Mouse (Mus musculus) frontal cortex, adult 2 months (tissue): ENCODE measurements at regions not wholly inside any gene's neighbourhood (a gene's known extent, or its start where the extent isn't known, plus 50 kb on each side); places are given as distances from the start of the nearest gene placed in this dataset.

Experiments used
- DNase-seq, 2 experiments: peaks; one replicate each; pipeline ENCODE4 v3.0.0; 2022; ENCODE audit warnings: low spot score in 1 of 2; ENCODE audit errors: extremely low spot score in 1 of 2

- peak in 1 of 2 experiments; percentile 11 for DNase-seq
Observed at GRCm38 (mm10) chr8:127662776-127663499, 599.2 kb downstream of the Pard3 start.

GRCm38 (mm10) chr8:127666606-127667005 is 602.9 kb downstream of the Pard3 start:
- no peak for DNase-seq

GRCm38 (mm10) chr8:127668991-127669390 is 605.3 kb downstream of the Pard3 start:
- DNase-seq, result no peak

- DNase-seq, result no peak
Observed at GRCm38 (mm10) chr8:127674063-127674462, 610.4 kb downstream of the Pard3 start.

- DNase-seq, result peak; percentile 19 to 54
Observed at GRCm38 (mm10) chr8:127675377-127675776, 611.7 kb downstream of the Pard3 start.

- DNase-seq, result no peak
Observed at GRCm38 (mm10) chr8:127680205-127680604, 616.5 kb downstream of the Pard3 start.

- DNase-seq, result peak; percentile 45 to 70
Observed at GRCm38 (mm10) chr8:127684213-127684612, 620.5 kb downstream of the Pard3 start.

GRCm38 (mm10) chr8:127690792-127691191 is 627.1 kb downstream of the Pard3 start:
- DNase-seq, result no peak

GRCm38 (mm10) chr8:127698404-127698803 is 634.7 kb downstream of the Pard3 start:
- peak in 1 of 2 experiments; percentile 24 for DNase-seq

- DNase-seq, result no peak
Observed at GRCm38 (mm10) chr8:127704406-127704805, 640.7 kb downstream of the Pard3 start.

GRCm38 (mm10) chr8:127706051-127706835 is 642.5 kb downstream of the Pard3 start:
- peak; percentile 73 to 82 for DNase-seq

- DNase-seq, result no peak
Observed at GRCm38 (mm10) chr8:127709439-127709838, 645.7 kb downstream of the Pard3 start.

- DNase-seq, result no peak
Observed at GRCm38 (mm10) chr8:127715097-127715496, 643.3 kb upstream of the Nrp1 start.

GRCm38 (mm10) chr8:127717969-127718368 is 640.4 kb upstream of the Nrp1 start:
- no peak for DNase-seq

- no peak for DNase-seq
Observed at GRCm38 (mm10) chr8:127719881-127720280, 638.5 kb upstream of the Nrp1 start.

- peak in 1 of 2 experiments; percentile 5 for DNase-seq
Observed at GRCm38 (mm10) chr8:127720593-127721290, 637.7 kb upstream of the Nrp1 start.

GRCm38 (mm10) chr8:127721624-127722023 is 636.8 kb upstream of the Nrp1 start:
- DNase-seq, result no peak

GRCm38 (mm10) chr8:127734059-127734458 is 624.3 kb upstream of the Nrp1 start:
- peak in 1 of 2 experiments; percentile 20 for DNase-seq

GRCm38 (mm10) chr8:127742236-127742635 is 616.2 kb upstream of the Nrp1 start:
- DNase-seq, result no peak

GRCm38 (mm10) chr8:127745221-127745620 is 613.2 kb upstream of the Nrp1 start:
- DNase-seq, result no peak

GRCm38 (mm10) chr8:127746456-127746855 is 611.9 kb upstream of the Nrp1 start:
- DNase-seq, result no peak
